Mouse (Mus musculus) limb, embryonic 13.5 days (tissue): ENCODE data around the gene Ipo13. TPM values are rescaled to one million over a fixed set of nuclear protein-coding genes. Genes with fewer than 3 reads are reported as not detected.

Experiments
- ATAC-seq: fragments of 200-750 bp; cut with Nextera tagmentation; 2 replicates; pipeline ENCODE4 v1.8.0; 2017; ENCODE audit warnings: low read depth, moderate number of reproducible peaks, moderate TSS enrichment; ENCODE audit not compliant: low FRiP score
- H3K27ac ChIP-seq: fragments of 300-500 bp; sonication (generic); 2 replicates; pipeline ENCODE4 v1.5.1; 2015; ENCODE audit warnings: inconsistent platforms, mild to moderate bottlenecking, moderate library complexity
- H3K27me3 ChIP-seq: fragments of 300-500 bp; sonication (generic); 2 replicates; pipeline ENCODE4 v1.6.1; 2015; ENCODE audit warnings: mild to moderate bottlenecking, inconsistent platforms
- H3K36me3 ChIP-seq: fragments of 300-500 bp; sonication (generic); 2 replicates; pipeline ENCODE4 v1.6.1; 2015; ENCODE audit warnings: inconsistent platforms, mild to moderate bottlenecking, moderate library complexity
- H3K4me1 ChIP-seq: fragments of 300-500 bp; sonication (generic); 2 replicates; pipeline ENCODE4 v1.6.1; 2015; ENCODE audit warnings: inconsistent platforms
- H3K4me2 ChIP-seq: fragments of 300-500 bp; sonication (generic); replicated peaks from 2 replicates; pipeline ENCODE4 v1.6.1; 2015; ENCODE audit warnings: inconsistent platforms, mild to moderate bottlenecking, moderate library complexity
- H3K4me3 ChIP-seq: fragments of 300-500 bp; sonication (generic); 2 replicates; pipeline ENCODE4 v1.5.1; 2015; ENCODE audit warnings: moderate library complexity, mild to moderate bottlenecking, inconsistent platforms
- H3K9ac ChIP-seq: fragments of 300-500 bp; sonication (generic); 2 replicates; pipeline ENCODE4 v1.6.1; 2015; ENCODE audit warnings: mild to moderate bottlenecking, inconsistent platforms
- H3K9me3 ChIP-seq: fragments of 300-500 bp; sonication (generic); 2 replicates; pipeline ENCODE4 v1.6.1; 2016; ENCODE audit warnings: inconsistent platforms
- WGBS: fragments of 180-500 bp; shearing (Covaris S2); methylation state at CpG from one replicate; pipeline ENCODE4 v1.1.7; 2015; 5-methylcytosine and 5-hydroxymethylcytosine counted together
- polyA plus RNA-seq: library from polyadenylated mRNA; unstranded; fragments of >200 nt; fragmentation: Nextera tagmentation; extraction: Ambion mirVana; gene quantifications from 2 replicates; pipeline ENCODE4 v1.2.1, GENCODE M21; 2015

Gene Ipo13
- polyA plus RNA-seq, 1 experiment from 2014 or later, result 43.7 TPM

DNA sequence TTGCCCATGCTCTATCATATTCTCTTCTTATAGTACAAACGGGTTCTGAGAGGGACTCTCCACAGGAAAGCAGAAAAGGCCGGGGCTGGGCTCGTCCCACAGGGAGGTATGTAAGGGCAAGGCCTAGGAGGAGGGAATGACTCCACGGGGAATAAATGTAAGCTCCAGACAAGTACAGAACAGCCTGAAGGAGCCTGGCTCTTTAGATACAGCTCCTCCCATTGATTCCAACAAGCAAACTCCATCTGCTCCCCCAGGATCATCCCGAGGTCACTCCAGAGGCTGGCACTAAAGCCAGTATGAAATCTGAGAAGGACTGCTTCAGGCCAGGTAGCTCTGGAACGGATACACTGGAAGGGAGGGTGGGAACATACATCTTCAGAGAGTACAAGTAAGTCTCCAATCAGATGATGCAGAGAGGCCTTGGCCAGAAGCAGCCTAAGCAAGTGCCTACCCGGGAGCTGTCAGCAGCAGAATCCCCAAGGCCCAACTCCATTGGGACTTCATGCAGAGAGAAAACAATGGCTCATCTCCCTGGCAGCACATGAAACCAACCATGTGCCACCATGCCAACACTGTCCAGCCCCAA is 2.0 kb downstream of the Ipo13 start:
- H3K27me3 ChIP-seq, result no peaks in the 10 kb centered on the region
- H3K4me1 ChIP-seq, result peaks cover 37% of the 10 kb centered on the region
- no peak for ATAC-seq
- no peak overlapping the region for H3K27ac ChIP-seq
- H3K9ac ChIP-seq, result peak overlapping the region; percentile 53
- peak overlapping the region; percentile 100 for H3K4me2 ChIP-seq
- H3K4me3 ChIP-seq, result peak overlapping the region; percentile 80; the same call in 1 of the 2 replicates
- 54% methylated on average over 7 of the region's 7 CpGs for WGBS
- H3K9me3 ChIP-seq, result no peaks in the 10 kb centered on the region
- peaks cover 42% of the 10 kb centered on the region for H3K36me3 ChIP-seq

DNA sequence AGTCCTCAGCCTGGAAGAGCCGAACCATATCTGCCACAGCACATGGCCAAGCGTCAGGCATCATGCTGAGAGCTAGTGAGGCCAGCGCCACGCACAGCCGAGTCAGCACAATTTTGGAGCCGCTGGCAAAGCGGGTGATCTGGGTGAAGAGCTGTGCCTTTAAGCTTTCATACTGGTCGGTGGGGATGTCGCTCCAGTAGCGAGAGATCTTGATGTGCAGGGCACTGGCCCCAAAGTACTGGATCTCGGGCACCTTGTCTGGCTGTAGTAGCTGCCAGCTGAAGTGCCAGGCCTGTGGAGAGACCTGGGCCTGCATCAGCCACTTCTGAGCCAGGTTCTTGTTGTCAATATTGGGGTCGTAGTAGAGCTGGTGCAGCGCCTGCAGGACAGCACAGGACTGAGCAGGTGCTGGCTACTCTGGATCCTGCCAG is 2.7 kb downstream of the Ipo13 start:
- Histone ChIP-seq H3K4me1 (peaks cover 37% of the 10 kb centered on the region), H3K4me3 (no peak overlapping the region), H3K27ac (no peak overlapping the region), H3K9ac (no peak overlapping the region), H3K4me2 (no peak overlapping the region), H3K9me3 (no peaks in the 10 kb centered on the region), H3K27me3 (no peaks in the 10 kb centered on the region), H3K36me3 (peaks cover 46% of the 10 kb centered on the region)
- ATAC-seq, result no peak
- 89% methylated on average over 13 of the region's 13 CpGs for WGBS

DNA sequence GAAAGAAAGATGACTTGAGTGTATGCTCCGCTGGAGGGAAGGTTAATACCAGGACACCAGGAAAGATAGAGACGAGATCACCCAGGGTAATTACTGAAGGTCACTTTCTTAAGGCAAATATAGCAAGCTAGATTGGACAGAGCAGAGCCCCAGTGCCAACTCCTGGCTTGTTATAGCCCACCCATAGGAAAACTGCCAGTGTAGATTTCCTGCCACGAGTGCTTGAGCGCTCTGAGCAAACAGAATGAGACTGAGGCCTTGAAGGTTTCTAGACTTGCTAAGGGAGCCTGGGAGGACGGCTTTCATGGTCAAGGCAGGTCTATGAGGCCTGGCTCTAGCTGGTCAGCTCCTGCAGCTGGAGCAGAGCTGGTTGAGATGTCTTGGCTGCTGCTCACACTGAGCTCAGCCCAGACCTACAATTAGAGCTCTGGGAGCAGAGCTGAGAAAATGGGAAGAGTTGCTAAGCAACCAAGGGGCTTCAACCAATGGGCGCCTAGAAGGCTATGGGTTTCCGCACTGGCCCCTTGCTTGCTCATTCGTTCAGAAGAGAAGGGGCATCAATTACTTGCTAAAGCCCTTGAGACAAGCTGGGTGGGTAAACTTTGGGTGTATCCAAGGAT is 5.9 kb downstream of the Ipo13 start:
- WGBS, result 77% methylated on average over 8 of the region's 8 CpGs
- H3K36me3 ChIP-seq, result peaks cover 72% of the 10 kb centered on the region
- no peaks in the 10 kb centered on the region for H3K27me3 ChIP-seq
- H3K27ac ChIP-seq, result no peak overlapping the region
- H3K9ac ChIP-seq, result no peak overlapping the region; the same call in 1 of the 2 replicates
- peaks cover 23% of the 10 kb centered on the region for H3K4me1 ChIP-seq
- H3K4me3 ChIP-seq, result no peak overlapping the region
- H3K4me2 ChIP-seq, result no peak overlapping the region
- H3K9me3 ChIP-seq, result no peaks in the 10 kb centered on the region
- no peak for ATAC-seq

DNA sequence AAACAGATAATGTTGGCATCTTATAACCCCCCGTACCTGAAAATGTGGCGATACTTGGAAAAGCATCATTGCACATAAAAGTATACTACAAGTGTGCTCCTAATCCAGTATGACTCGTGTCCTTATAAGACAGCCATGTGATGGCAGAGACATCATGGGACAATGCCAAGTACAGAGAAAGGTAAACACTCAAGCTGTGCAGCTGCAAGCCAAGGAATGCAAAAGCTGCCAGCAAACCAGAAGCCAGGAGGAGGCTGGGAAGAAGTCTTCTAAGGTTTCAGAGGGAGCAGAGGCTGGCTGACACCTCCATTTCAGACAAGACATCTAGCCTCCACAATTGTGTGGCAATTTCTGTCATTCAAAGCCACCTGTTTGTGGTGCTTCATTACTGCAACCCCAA is 8.6 kb downstream of the Ipo13 start:
- Histone ChIP-seq H3K27me3 (no peaks in the 10 kb centered on the region), H3K4me2 (no peak overlapping the region), H3K9ac (no peak overlapping the region), H3K9me3 (no peaks in the 10 kb centered on the region), H3K4me3 (no peak overlapping the region), H3K36me3 (peaks cover 85% of the 10 kb centered on the region), H3K4me1 (peaks cover 9% of the 10 kb centered on the region), H3K27ac (no peak overlapping the region)
- ATAC-seq, result no peak
- 94% methylated on average over 3 of the region's 3 CpGs for WGBS

DNA sequence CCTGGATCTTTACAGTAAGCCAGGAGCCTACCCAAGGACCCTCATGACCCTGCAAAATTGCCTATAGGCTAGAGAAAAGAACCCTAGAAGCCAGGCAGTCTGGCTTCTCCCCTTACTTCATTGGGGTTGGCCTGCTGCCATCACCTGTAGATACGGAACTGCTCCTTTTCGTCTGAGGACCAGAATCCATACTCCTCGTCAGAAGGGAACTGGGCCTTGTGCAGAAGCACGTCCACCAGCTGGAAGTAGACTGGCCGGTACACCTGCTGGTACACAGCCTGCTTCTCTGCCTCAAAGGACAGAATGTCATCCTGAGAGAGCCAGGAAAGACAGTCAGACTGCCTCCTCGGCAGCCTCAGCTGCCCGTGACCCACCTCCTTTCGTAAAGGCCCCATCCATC is 10.0 kb downstream of the Ipo13 start:
- no peaks in the 10 kb centered on the region for H3K9me3 ChIP-seq
- H3K4me2 ChIP-seq, result no peak overlapping the region
- 91% methylated on average over 8 of the region's 8 CpGs for WGBS
- H3K27ac ChIP-seq, result no peak overlapping the region
- ATAC-seq, result no peak
- H3K36me3 ChIP-seq, result peaks cover 85% of the 10 kb centered on the region
- peaks cover 9% of the 10 kb centered on the region for H3K4me1 ChIP-seq
- H3K27me3 ChIP-seq, result no peaks in the 10 kb centered on the region
- no peak overlapping the region for H3K9ac ChIP-seq
- no peak overlapping the region for H3K4me3 ChIP-seq

DNA sequence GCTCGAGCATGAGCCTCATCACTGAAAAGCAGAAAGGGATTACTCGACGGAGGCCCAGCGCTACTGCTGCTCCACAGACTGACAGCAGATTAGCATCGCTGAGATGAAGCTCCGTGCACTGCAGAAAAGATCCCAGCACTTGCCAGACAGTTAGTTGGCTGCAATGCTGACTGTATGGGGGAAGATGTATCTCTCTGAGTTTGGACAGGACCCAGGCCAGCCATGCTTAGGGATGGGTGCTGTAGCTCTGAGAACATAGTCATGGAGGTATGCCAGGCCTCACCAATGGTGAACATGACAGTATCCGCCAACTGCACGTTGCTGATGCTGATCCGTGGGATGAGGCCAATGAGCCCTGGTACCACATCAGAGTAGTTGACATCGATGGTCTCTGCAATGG is 10.7 kb downstream of the Ipo13 start:
- Histone ChIP-seq H3K27me3 (no peaks in the 10 kb centered on the region), H3K27ac (no peak overlapping the region), H3K9me3 (no peaks in the 10 kb centered on the region), H3K4me2 (no peak overlapping the region), H3K9ac (no peak overlapping the region), H3K4me1 (peaks cover 5% of the 10 kb centered on the region), H3K36me3 (peaks cover 86% of the 10 kb centered on the region), H3K4me3 (no peak overlapping the region)
- ATAC-seq, result no peak
- whole genome bisulfite sequencing, result 93% methylated on average over 10 of the region's 10 CpGs

DNA sequence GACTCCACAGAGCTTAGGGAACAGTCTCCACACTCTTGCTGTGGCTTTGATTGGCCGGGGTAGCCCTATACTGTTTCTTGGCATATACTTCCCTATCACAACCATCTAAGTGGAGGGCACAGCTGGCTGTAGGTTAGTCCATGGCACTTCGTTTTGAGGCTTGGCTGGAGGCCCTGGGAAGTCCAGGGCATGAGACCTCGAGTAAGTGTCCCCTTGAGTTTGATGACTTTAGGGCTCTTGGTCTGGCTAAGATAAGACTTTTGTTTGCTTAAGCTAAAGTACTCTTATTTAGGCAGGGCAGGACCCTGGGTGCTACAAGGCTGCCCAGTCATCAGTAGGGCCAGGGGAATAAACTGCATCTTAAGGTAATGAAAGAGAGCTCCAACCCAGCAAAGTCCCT is 16.7 kb downstream of the Ipo13 start:
- Histone ChIP-seq H3K4me3 (no peak overlapping the region), H3K9me3 (no peaks in the 10 kb centered on the region), H3K27me3 (no peaks in the 10 kb centered on the region), H3K4me1 (no peaks in the 10 kb centered on the region), H3K36me3 (peaks cover 91% of the 10 kb centered on the region), H3K27ac (no peak overlapping the region), H3K9ac (no peak overlapping the region), H3K4me2 (no peak overlapping the region)
- WGBS, result 78% methylated on average over 3 of the region's 3 CpGs
- no peak for ATAC-seq

DNA sequence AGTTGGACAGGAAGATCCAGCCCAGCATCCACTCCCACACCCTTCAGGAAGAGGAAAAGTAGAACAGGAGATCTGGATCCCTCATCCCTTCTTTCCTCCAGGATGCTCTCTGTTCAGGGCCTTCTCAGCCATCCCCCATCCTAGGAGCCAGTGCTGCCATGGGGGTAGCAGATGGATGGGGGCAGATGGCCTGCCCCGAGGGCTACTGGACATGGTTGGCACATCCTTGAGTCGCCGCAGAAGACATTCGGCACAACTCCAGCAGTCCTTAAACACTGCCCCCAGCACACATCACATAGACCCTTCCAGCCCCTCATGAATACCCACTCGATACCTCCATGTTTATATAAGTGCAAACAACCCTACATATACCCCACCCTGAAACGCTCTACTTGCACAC is 18.8 kb downstream of the Ipo13 start:
- 97% methylated on average over 6 of the region's 6 CpGs for WGBS
- Histone ChIP-seq H3K27ac (no peak overlapping the region), H3K4me1 (peaks cover 8% of the 10 kb centered on the region), H3K9me3 (no peaks in the 10 kb centered on the region), H3K4me2 (no peak overlapping the region), H3K36me3 (peaks cover 70% of the 10 kb centered on the region), H3K9ac (no peak overlapping the region), H3K27me3 (no peaks in the 10 kb centered on the region), H3K4me3 (no peak overlapping the region)
- ATAC-seq, result no peak

DNA sequence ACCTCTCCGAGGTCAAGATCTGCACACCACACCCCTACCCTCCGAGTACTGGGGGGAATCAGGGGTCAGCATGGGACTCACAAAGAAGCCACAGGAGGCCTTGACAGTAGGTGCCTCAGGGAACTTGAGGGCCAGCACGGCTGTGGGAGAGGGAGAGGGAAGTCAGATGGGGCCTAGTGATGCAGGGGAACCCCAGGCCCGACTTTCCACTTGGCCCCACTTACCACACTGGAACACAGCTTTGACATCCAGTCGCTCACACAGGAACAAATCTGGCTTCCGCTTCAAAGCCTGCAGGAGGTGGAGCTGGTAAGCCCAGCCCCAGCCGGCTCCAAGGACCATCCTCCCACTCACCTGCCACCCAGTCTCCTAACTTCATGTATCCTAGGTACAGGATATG is 19.5 kb downstream of the Ipo13 start:
- Histone ChIP-seq H3K4me2 (no peak overlapping the region), H3K27ac (no peak overlapping the region), H3K27me3 (no peaks in the 10 kb centered on the region), H3K4me1 (peaks cover 11% of the 10 kb centered on the region), H3K9me3 (no peaks in the 10 kb centered on the region), H3K36me3 (peaks cover 63% of the 10 kb centered on the region), H3K9ac (no peak overlapping the region), H3K4me3 (no peak overlapping the region)
- ATAC-seq, result no peak
- WGBS, result 75% methylated on average over 7 of the region's 7 CpGs

DNA sequence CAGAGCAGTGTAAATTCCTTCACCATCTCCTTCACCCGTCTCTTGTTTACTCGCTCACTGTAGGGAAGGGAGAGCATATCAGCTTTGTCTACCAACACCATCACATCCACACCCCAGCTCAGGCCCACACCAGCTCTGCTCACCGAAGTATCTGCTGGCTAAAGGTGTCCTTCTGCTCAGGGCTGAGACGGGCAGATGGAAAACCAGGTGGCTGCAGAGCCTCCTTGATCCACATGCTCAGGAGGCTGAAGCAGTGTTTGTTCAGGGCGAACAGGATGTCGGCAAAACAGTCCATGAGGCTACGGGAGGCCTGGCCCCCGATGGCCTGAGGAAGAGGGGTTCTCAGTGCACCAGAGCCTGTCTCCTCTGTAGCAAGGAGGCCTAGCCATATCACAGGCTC is 20.2 kb downstream of the Ipo13 start:
- Histone ChIP-seq H3K4me2 (no peak overlapping the region), H3K9ac (no peak overlapping the region), H3K9me3 (no peaks in the 10 kb centered on the region), H3K4me1 (peaks cover 11% of the 10 kb centered on the region), H3K36me3 (peaks cover 63% of the 10 kb centered on the region), H3K27me3 (no peaks in the 10 kb centered on the region), H3K4me3 (no peak overlapping the region), H3K27ac (no peak overlapping the region)
- WGBS, result 87% methylated on average over 8 of the region's 8 CpGs
- ATAC-seq, result no peak

DNA sequence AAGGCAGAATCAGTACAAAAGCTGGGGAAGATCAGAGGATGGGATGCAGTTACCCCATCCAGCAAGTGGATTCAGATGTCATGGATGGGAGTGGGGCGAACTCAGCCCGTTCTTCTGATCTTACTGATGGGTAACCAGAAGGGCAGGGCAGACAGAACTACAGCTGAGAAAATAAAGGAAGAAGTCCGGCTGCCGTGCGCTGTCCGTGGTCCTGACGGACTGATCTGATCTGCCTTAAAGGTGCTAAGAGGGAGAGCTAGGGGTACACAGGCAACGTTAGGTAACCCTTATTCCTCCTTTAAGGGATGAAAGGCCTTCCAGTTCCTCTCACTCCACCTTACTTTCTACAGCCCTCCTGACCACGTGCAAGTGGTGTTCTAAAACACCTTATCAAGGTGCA is 21.4 kb downstream of the Ipo13 start:
- no peak for ATAC-seq

DNA sequence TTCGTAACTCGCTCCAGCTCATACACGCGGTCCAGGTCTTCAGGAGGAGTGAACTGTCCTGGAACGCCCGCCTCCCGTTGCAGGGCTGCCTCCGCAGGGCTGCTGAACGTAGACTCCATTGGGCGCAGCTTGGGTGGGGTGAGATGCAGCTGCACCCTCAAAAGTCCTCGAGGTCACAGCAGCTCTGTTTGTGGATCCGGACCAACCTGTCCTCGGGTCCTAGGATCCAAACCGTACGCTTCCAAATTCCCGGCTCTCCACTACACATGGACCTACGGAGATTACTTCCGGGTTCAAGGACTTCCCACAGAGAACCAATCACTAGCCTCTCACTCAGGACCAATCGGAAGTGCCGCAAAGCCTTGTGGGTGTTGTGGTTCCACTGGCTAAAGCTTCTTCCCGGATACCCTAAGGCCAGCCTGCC is 23.0 kb downstream of the Ipo13 start, which contains the start of gene Dph2:
Gene Dph2, minus strand, starts transcription at position 295 of the 424 bp plus-strand sequence.
- Histone ChIP-seq H3K9ac (peak within 1 kb of the TSS; percentile 66), H3K27ac (no peak within 1 kb of the TSS), H3K27me3 (no peaks in the 10 kb centered on the region), H3K36me3 (peaks cover 44% of the 10 kb centered on the region), H3K9me3 (no peaks in the 10 kb centered on the region), H3K4me1 (peaks cover 13% of the 10 kb centered on the region), H3K4me2 (peak within 1 kb of the TSS; percentile 93), H3K4me3 (peak within 1 kb of the TSS; percentile 81)
- WGBS, result under 1% methylated on average over 21 of the region's 21 CpGs
- ATAC-seq, result peak; percentile 90

More for the DNA sequence above, 21.4 kb downstream of the Ipo13 start:
- H3K4me1 ChIP-seq, result peaks cover 11% of the 10 kb centered on the region
- H3K27ac ChIP-seq, result no peak overlapping the region
- no peak overlapping the region for H3K4me2 ChIP-seq
- H3K4me3 ChIP-seq, result no peak overlapping the region
- WGBS, result 21% methylated on average over 9 of the region's 9 CpGs
- H3K36me3 ChIP-seq, result peaks cover 58% of the 10 kb centered on the region
- no peaks in the 10 kb centered on the region for H3K27me3 ChIP-seq
- H3K9ac ChIP-seq, result no peak overlapping the region
- H3K9me3 ChIP-seq, result no peaks in the 10 kb centered on the region

DNA sequence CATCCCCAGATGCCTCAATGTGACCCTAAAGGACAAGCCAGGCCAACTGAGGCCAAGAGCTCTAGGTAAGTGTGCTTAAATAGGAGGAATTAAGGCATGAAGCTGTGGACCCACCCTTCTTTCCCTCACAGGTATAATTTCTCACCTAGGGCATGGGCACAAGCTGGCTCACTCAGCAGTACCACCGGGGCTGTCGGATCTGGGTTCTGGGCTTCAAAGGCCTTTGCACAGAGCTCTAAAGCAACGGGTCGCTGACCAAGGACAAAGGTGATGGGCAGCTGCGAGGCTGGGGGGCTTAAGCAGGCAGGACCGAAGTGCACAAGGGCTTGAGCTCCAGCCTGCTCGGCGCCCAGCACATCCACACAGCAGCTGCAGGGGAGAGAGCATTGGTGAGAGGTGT is 24.0 kb downstream of the Ipo13 start:
- no peak overlapping the region for H3K9ac ChIP-seq
- peaks cover 36% of the 10 kb centered on the region for H3K36me3 ChIP-seq
- peak overlapping the region; percentile 93 for H3K4me2 ChIP-seq
- H3K27ac ChIP-seq, result no peak overlapping the region
- no peaks in the 10 kb centered on the region for H3K27me3 ChIP-seq
- peaks cover 23% of the 10 kb centered on the region for H3K4me1 ChIP-seq
- WGBS, result 87% methylated on average over 8 of the region's 8 CpGs
- no peaks in the 10 kb centered on the region for H3K9me3 ChIP-seq
- ATAC-seq, result no peak
- H3K4me3 ChIP-seq, result peak overlapping the region; percentile 81
